Mouse (Mus musculus) MEL (cell line): Measurements from ENCODE around the gene Clpb. TPM values are rescaled to one million over a fixed set of nuclear protein-coding genes. Genes with fewer than 3 reads are reported as not detected.

Experiments used
- DNase-seq: peaks from one replicate; pipeline ENCODE4 v3.0.0; 2011; ENCODE audit warnings: low read depth, low spot score
- H3K27ac ChIP-seq: 2 replicates; pipeline ENCODE4 v1.5.1; 2012; ENCODE audit warnings: low read depth, mild to moderate bottlenecking, control low read depth, low read length, moderate library complexity; ENCODE audit not compliant: control insufficient read depth
- H3K27me3 ChIP-seq, 2 experiments: fragments of 150-350 bp in 1 of 2; sonication (generic) in 1 of 2; 2 replicates each; pipeline ENCODE4 v1.6.1; 2012; ENCODE audit warnings: low read length in 2 of 2, mild to moderate bottlenecking in 2 of 2, improper control_type of control experiment in 1 of 2, moderate library complexity in 1 of 2; ENCODE audit not compliant: insufficient read depth in 2 of 2, control insufficient read depth in 1 of 2
- H3K36me3 ChIP-seq, 2 experiments: 2 replicates each; pipeline ENCODE4 v1.6.1; 2012 to 2014; ENCODE audit warnings: low read length in 2 of 2, improper control_type of control experiment in 1 of 2, inconsistent platforms in 1 of 2, mild to moderate bottlenecking in 1 of 2; ENCODE audit not compliant: insufficient read depth in 2 of 2, control insufficient read depth in 1 of 2
- H3K4me1 ChIP-seq, 2 experiments: fragments of 150-350 bp in 1 of 2; sonication (generic) in 1 of 2; 2 replicates each; pipeline ENCODE4 v1.6.1; 2012; ENCODE audit warnings: low read length in 2 of 2, improper control_type of control experiment in 1 of 2, mild to moderate bottlenecking in 1 of 2; ENCODE audit not compliant: insufficient read depth in 2 of 2, control insufficient read depth in 1 of 2
- H3K4me3 ChIP-seq, 2 experiments: fragments of 150-350 bp in 1 of 2; sonication (generic) in 1 of 2; 2 replicates each; pipeline ENCODE4 v1.5.1; 2012; ENCODE audit warnings: low read depth in 2 of 2, low read length in 2 of 2, mild to moderate bottlenecking in 2 of 2, moderate library complexity in 2 of 2, control low read depth in 1 of 2, improper control_type of control experiment in 1 of 2; ENCODE audit not compliant: control insufficient read depth in 1 of 2, insufficient read depth in 1 of 2
- H3K79me2 ChIP-seq: 2 replicates; pipeline ENCODE4 v1.6.1; 2012; ENCODE audit warnings: mild to moderate bottlenecking, low read length, moderate library complexity; ENCODE audit not compliant: control insufficient read depth, poor library complexity, insufficient read depth
- H3K9ac ChIP-seq: 2 replicates; pipeline ENCODE4 v1.6.1; 2012; ENCODE audit warnings: low read depth, mild to moderate bottlenecking, control low read depth, low read length, moderate library complexity; ENCODE audit not compliant: control insufficient read depth, poor library complexity, severe bottlenecking
- H3K9me3 ChIP-seq: fragments of 150-350 bp; sonication (generic); replicated peaks from 2 replicates; pipeline ENCODE4 v1.6.1; 2012; ENCODE audit warnings: mild to moderate bottlenecking, low read length, improper control_type of control experiment, moderate library complexity; ENCODE audit not compliant: insufficient read depth
- CHD1 ChIP-seq: IDR thresholded peaks from 2 replicates; pipeline ENCODE4 v1.6.1; 2012; ENCODE audit warnings: low read depth, mild to moderate bottlenecking, inconsistent platforms, low read length, improper control_type of control experiment
- CHD2 ChIP-seq: IDR thresholded peaks from 2 replicates; pipeline ENCODE4 v1.6.1; 2011; ENCODE audit warnings: low read length, improper control_type of control experiment
- CTCF ChIP-seq, 3 experiments: IDR thresholded peaks in 2 of 3; conservative IDR thresholded peaks in 1 of 3; 2 replicates each; pipeline ENCODE4 v1.5.1; 2011 to 2012; ENCODE audit warnings: low read length in 3 of 3, low read depth in 2 of 3, mild to moderate bottlenecking in 2 of 3, improper control_type of control experiment in 1 of 3, inconsistent platforms in 1 of 3, mixed read lengths in 1 of 3, moderate library complexity in 1 of 3; ENCODE audit not compliant: control insufficient read depth in 1 of 3, insufficient read depth in 1 of 3, poor library complexity in 1 of 3, severe bottlenecking in 1 of 3
- E2F4 ChIP-seq: IDR thresholded peaks from 2 replicates; pipeline ENCODE4 v1.6.1; 2011; ENCODE audit warnings: low read depth, low read length, improper control_type of control experiment, borderline replicate concordance
- ETS1 ChIP-seq: IDR thresholded peaks from 2 replicates; pipeline ENCODE4 v1.6.1; 2012; ENCODE audit warnings: low read depth, mild to moderate bottlenecking, inconsistent platforms, low read length, improper control_type of control experiment, moderate library complexity
- HCFC1 ChIP-seq: IDR thresholded peaks from 2 replicates; pipeline ENCODE4 v1.6.1; 2012; ENCODE audit warnings: low read depth, mild to moderate bottlenecking, inconsistent platforms, low read length, improper control_type of control experiment, moderate library complexity
- MAZ ChIP-seq: IDR thresholded peaks from 2 replicates; pipeline ENCODE4 v1.6.1; 2012; ENCODE audit warnings: low read depth, mild to moderate bottlenecking, inconsistent platforms, low read length, improper control_type of control experiment
- MXI1 ChIP-seq: IDR thresholded peaks from 2 replicates; pipeline ENCODE4 v1.6.1; 2011; ENCODE audit warnings: mild to moderate bottlenecking, low read depth, low read length, improper control_type of control experiment
- MYB ChIP-seq: IDR thresholded peaks from 2 replicates; pipeline ENCODE4 v1.6.1; 2011; ENCODE audit warnings: mild to moderate bottlenecking, low read depth, low read length, improper control_type of control experiment
- MYC ChIP-seq: IDR thresholded peaks from 2 replicates; pipeline ENCODE4 v1.6.1; 2011; ENCODE audit warnings: low read depth, mild to moderate bottlenecking, low read length, improper control_type of control experiment, moderate library complexity
- NELFE ChIP-seq: IDR thresholded peaks from 2 replicates; pipeline ENCODE4 v1.6.1; 2011; ENCODE audit warnings: low read depth, low read length, improper control_type of control experiment
- NRF1 ChIP-seq: IDR thresholded peaks from 2 replicates; pipeline ENCODE4 v1.6.1; 2014; ENCODE audit warnings: low read depth, mild to moderate bottlenecking, inconsistent platforms, low read length, improper control_type of control experiment, moderate library complexity; ENCODE audit not compliant: poor library complexity, insufficient read depth, severe bottlenecking
- POLR2A ChIP-seq, 2 experiments: IDR thresholded peaks; 2 replicates each; pipeline ENCODE4 v1.6.1; 2011 to 2012; ENCODE audit warnings: low read length in 2 of 2, mild to moderate bottlenecking in 2 of 2, control low read depth in 1 of 2, improper control_type of control experiment in 1 of 2, low read depth in 1 of 2, moderate library complexity in 1 of 2; ENCODE audit not compliant: control insufficient read depth in 1 of 2, insufficient read depth in 1 of 2, poor library complexity in 1 of 2
- UBTF ChIP-seq: IDR thresholded peaks from 2 replicates; pipeline ENCODE4 v1.6.1; 2012; ENCODE audit warnings: low read depth, mild to moderate bottlenecking, inconsistent platforms, low read length, improper control_type of control experiment, moderate library complexity, borderline replicate concordance; ENCODE audit not compliant: insufficient read depth
- USF2 ChIP-seq, 2 experiments: IDR thresholded peaks; 2 replicates each; pipeline ENCODE4 v1.6.1; 2011 to 2012; ENCODE audit warnings: improper control_type of control experiment in 2 of 2, low read length in 2 of 2, borderline replicate concordance in 1 of 2, inconsistent platforms in 1 of 2, low read depth in 1 of 2, mild to moderate bottlenecking in 1 of 2; ENCODE audit not compliant: insufficient read depth in 1 of 2
- ZC3H11A ChIP-seq: IDR thresholded peaks from 2 replicates; pipeline ENCODE4 v1.6.1; 2012; ENCODE audit warnings: low read depth, mild to moderate bottlenecking, inconsistent platforms, low read length, improper control_type of control experiment
- ZNF384 ChIP-seq: IDR thresholded peaks from 2 replicates; pipeline ENCODE4 v1.6.1; 2012; ENCODE audit warnings: low read depth, mild to moderate bottlenecking, inconsistent platforms, low read length, improper control_type of control experiment
- polyA plus RNA-seq, 2 experiments: library from polyadenylated mRNA; stranded (reverse) in 1 of 2; unstranded in 1 of 2; fragments of >175 nt in 1 of 2; fragments of >200 nt in 1 of 2; gene quantifications; 2 replicates each; pipeline versions ENCODE4 v1.2.1 to v1.2.4; 2012; ENCODE audit warnings: low replicate concordance in 2 of 2, low read depth in 1 of 2; ENCODE audit not compliant: insufficient read length in 2 of 2, insufficient read depth in 1 of 2, missing spikeins in 1 of 2
- total RNA-seq: library from RNA; depleted of rRNA; stranded (reverse); fragments of 300-350 nt; gene quantifications from 2 replicates; pipeline ENCODE4 v1.2.3, GENCODE M21; 2012

The Clpb gene
- total and polyA plus RNA-seq, 3 experiments = 59.0 to 71.5 TPM; not detected in 1

DNA sequence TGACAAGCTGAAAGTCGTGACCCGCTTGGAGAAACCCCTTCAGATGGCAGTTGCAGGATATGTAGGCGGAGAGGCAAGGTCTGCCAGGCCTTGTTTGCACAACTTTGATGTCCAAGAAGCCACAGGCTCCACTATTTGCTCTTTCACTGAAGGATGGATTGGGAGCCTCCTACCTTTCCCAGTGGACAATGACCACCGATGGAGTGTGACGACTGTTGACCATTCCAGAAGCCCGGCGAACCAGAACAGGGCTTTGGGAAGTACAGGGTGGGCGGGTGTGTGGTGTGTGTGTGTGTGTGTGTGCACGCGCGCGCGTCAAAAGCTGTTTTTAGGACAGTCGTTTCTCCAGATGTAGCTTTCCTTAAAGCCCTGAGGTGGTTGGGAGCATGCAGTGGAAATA, 29.0 kb downstream of the Clpb start:
- H3K36me3 ChIP-seq = peaks cover 6 to 20% of the 10 kb centered on the region in 2 experiments; a peak in 3 of 4 replicates
- no peak for TF ChIP-seq ETS1
- TF ChIP-seq HCFC1 = no peak
- no peak for TF ChIP-seq E2F4
- TF ChIP-seq NRF1 = no peak
- no peak for TF ChIP-seq USF2 (IDR thresholded peaks at IDR 0.05; ENCODE audit: borderline replicate concordance in 1 of 2, insufficient read depth in 1 of 2, low read depth in 1 of 2, low read length in 2 of 2)
- no peak for TF ChIP-seq POLR2A (IDR thresholded peaks at IDR 0.05; ENCODE audit: control insufficient read depth in 1 of 2, insufficient read depth in 1 of 2, low read depth in 1 of 2, low read length in 2 of 2, poor library complexity in 1 of 2)
- TF ChIP-seq MXI1 = no peak
- TF ChIP-seq CHD1 = no peak
- TF ChIP-seq CTCF (IDR thresholded peaks at IDR 0.05 in 2 of 3, conservative IDR thresholded peaks at IDR 0.05 in 1 of 3; ENCODE audit: control insufficient read depth in 1 of 3, insufficient read depth in 1 of 3, low read depth in 2 of 3, low read length in 3 of 3, poor library complexity in 1 of 3, severe bottlenecking in 1 of 3) = no peak
- H3K27ac ChIP-seq = no peak overlapping the region
- no peak for DNase-seq
- no peaks in the 10 kb centered on the region for H3K9me3 ChIP-seq
- peaks cover 12 to 22% of the 10 kb centered on the region in 2 experiments for H3K4me1 ChIP-seq
- H3K4me3 ChIP-seq = no peak overlapping the region
- no peaks in the 10 kb centered on the region for H3K27me3 ChIP-seq
- no peaks in the 10 kb centered on the region for H3K79me2 ChIP-seq
- H3K9ac ChIP-seq = no peak overlapping the region

GRCm38 (mm10) chr7:101695483-101695882, 32.0 kb downstream of the Clpb start:
- no peak for DNase-seq
- Histone ChIP-seq H3K9ac (no peak overlapping the region), H3K4me1 (peaks cover 15 to 23% of the 10 kb centered on the region in 2 experiments), H3K27me3 (no peaks in the 10 kb centered on the region), H3K36me3 (peaks cover 5 to 22% of the 10 kb centered on the region in 2 experiments; a peak in 3 of 4 replicates), H3K9me3 (no peaks in the 10 kb centered on the region), H3K27ac (no peak overlapping the region), H3K79me2 (no peaks in the 10 kb centered on the region), H3K4me3 (no peak overlapping the region)
- TF ChIP-seq UBTF (no peak), CHD1 (no peak), ZC3H11A (no peak), MYB (no peak), MAZ (no peak), CHD2 (no peak), ZNF384 (no peak), HCFC1 (no peak), MYC (no peak), NELFE (no peak)
